Mouse (Mus musculus) cerebellum, adult 9-10 months (tissue): ENCODE results near the gene Acyp1.

ENCODE experiments used
- DNase-seq: peaks from one replicate; pipeline ENCODE4 v3.0.0; 2022

Gene Acyp1

DNA sequence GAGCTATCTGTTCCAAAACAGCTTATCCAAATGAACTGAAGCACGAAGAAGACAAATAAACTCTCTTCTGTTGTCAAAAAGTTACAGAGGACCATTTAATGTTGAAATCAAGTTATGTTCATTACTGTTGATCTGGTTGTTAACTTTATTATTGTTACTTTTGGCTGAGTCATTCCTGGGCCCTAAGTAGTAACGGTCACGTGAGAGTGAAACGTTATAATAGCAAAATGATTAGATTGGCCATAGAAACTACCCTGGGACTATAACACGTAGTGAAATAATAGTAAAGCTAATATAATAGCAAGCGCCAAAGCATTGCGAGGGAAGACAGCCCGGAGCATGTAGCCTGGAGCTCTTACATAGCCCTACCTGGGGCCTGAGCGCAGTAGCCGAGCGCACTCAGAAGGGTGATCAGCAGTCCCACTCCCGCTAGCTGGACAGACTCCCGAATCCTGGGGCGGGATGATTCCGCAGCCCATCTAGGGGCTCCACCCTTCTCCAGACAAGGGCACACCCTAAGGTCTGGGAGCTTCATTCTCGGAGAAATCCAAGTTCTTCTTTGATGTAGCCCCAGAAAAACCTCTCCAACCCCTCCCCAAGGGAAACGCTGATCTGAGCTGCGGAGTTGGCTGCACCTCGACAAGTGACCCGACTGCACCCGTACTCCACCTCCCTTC is at the start of gene Acyp1:
TSS of gene Acyp1 (minus strand) at position 630 of the 677 bp plus-strand sequence.
- DNase-seq, result no peak

- DNase-seq, result no peak
Measured at GRCm38 (mm10) chr12:85337567-85338311, 49.5 kb upstream of the Acyp1 start.

DNA sequence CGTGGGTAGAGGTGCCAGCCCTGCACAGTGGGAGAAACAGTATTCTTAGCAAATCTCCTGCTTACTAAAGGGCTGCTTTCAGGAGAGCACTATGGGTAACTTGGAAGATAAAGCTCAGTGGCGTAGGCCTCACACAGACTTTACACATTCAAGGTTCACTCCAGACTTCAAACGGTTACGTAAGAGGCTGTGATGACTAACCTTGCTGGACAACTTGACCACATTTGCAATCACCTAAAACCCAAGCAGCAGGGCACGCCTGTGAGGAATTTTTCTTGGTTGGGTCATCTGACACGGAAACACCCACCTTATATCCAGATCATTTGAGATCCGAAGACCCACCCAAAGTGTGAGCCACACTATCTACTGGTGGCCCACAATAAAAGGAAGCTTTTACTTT is 41.9 kb upstream of the Acyp1 start:
- DNase-seq, result no peak

- peak; percentile 79 for DNase-seq
Measured at GRCm38 (mm10) chr12:85308651-85309050, 20.4 kb upstream of the Acyp1 start.

- peak; percentile 86 for DNase-seq
Measured at GRCm38 (mm10) chr12:85305247-85305892, 17.1 kb upstream of the Acyp1 start.

DNA sequence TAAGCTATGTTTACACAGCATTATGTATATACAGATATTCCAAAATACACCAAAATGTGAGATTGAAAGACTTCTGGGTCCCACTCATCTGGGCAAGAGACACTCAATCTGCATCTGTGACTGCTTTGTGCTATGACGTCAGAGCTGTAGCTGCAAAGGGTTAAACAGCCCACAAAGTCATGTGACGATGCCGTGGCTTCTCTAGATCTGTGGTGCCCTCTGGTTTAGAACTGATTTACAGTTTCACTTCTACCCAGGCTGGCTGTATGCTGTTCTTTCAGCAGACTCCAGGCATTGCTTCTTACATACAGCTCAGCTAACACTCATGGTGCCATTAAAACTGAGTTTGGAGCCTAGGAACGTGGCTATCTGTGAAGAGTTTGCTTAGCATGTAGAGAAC is 16.5 kb upstream of the Acyp1 start:
- DNase-seq, result no peak

DNA sequence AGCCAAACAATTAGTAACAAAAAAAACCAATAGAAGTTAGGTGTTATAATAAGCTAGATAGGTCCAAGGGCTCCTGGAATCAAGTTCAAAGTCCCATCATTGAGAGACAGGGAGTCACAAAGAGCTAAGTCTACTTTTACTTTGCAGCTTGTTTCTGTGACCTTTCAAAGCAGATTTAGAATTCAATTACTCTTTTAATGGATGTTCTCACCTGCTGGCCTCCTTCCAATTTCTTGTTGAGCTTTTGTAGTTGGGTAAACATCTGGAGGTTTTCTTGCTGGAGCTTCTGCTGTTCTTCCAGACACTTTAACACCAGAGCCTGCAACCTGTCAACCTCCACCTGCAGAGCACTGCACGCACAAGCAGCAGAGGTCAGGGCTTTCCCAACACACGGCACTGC is 15.0 kb upstream of the Acyp1 start:
- DNase-seq, result no peak

DNA sequence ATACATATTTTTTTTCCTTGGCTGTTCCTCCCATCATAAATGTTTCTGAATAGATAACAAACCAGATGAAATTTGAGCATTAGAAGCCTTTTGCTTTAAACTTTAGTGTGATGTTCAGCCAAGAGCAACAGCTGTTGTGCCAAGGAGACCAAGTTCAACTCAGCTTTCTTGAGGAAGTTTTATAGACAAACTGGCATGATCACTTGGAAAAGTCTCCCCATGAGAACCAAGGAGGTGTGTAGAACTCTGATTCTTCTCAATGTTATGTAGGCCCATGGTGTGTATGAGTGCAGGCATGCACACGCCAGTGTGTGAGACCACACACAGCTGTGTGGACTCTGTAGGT is 10.6 kb upstream of the Acyp1 start:
- no peak for DNase-seq

GRCm38 (mm10) chr12:85298127-85298834 is 10.0 kb upstream of the Acyp1 start:
- no peak for DNase-seq

DNA sequence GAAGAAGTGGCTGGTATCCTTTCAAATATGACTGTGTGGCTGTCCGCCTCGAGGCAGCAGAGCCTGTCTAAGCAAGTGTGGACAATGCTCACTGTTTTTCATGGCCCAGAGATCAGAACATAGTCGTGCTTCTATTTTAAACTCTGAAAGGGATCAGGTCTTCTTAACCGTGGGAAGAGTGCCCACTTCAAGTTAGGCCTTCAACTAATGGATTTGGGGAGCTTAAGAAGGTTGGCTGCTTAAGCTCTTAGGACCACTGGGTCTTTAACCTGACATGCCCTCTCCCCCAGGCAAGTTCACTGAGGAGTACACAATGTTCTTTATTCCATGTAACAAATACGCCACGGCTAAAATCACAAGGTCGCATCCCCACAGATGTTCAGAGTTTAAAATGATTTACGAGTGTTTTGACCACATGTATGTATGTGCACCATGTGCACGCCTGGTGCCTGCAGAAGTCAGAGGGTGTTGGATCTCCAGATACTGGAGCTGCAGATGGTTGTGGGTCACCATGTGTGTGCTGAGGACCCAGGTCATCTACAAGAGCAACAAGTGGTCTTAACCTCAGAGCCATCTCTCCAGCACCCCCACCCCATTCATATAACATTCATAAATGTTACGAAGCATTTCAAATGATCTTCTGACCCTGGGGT is 9.2 kb upstream of the Acyp1 start:
- no peak for DNase-seq

DNA sequence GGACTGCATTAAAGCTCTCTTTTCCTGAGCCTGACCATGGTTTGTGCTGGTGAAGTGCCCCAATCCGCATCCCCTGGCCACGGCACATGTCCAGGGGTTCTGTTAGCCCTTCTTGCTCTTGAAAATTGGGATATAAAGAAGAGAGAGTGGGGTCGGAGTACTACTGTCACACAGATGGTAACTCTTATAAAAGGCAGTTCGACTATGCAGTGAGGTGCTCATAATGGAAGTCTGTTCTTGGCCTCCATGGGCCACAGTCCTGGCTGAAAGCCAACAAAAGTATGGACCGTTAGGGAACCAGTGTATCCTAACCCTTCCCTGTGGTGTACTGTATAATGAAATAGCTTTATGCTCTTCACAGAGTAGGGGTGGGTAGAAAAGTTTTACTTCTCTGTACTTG is 8.7 kb upstream of the Acyp1 start:
- no peak for DNase-seq

DNA sequence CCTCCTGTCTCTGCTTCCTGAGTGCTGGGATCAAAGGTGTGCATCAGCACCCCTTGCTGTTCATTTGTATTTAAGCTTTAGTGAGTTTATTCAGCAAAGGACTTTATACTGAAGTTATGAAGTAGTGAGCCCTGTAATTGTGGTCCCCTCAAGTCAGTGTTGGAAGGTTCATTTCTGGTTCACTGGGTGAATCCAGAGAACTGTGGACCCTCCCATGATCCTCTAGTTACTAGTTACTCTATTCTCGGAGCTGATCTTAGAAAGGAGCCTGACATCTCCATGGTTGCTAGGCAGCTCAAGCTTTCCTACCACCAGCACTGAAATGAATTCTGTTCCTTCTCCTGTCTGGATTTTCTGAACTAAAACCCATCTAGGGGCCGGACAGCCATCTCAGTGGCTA is 7.3 kb upstream of the Acyp1 start:
- DNase-seq, result no peak

- no peak for DNase-seq
Measured at GRCm38 (mm10) chr12:85292906-85293305, 4.7 kb upstream of the Acyp1 start.

DNA sequence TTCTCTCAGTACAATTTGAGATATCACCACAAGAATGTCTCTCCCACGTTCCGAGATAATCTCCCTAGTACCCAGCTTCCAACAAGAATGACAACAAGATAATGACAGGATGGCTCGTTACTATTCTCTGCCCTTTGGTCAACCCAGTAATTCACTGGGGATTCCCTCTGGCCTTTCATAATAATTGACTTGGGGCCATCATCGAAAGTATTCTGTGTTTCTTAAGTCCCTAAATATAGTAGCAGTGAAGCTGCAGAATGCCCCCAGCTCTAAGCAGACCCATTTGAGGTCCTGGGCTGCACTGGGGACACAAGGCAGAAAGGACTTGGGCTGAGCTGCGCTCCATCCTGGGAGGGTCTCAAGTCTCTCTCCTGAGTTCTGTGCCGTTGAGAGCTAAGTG is 4.0 kb upstream of the Acyp1 start:
- DNase-seq, result no peak

DNA sequence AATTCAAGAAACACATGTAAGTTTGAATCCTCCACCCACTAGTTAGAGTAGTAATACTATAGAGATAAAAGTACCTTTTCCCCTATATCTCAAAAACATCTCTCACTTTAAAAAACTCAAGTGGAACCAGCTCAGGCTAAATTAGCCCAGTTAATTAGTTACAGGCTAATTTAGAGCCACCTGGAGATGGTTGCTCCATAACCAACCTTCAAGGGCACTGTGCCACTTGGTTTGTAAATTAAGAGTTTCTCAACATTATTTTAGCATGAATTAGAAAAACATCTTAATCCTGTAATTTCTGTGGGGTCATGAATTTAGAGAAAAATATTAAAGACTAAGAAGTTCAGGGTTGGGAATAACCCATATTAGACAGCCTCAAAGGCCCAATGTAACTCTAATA is 3.3 kb upstream of the Acyp1 start:
- no peak for DNase-seq

DNA sequence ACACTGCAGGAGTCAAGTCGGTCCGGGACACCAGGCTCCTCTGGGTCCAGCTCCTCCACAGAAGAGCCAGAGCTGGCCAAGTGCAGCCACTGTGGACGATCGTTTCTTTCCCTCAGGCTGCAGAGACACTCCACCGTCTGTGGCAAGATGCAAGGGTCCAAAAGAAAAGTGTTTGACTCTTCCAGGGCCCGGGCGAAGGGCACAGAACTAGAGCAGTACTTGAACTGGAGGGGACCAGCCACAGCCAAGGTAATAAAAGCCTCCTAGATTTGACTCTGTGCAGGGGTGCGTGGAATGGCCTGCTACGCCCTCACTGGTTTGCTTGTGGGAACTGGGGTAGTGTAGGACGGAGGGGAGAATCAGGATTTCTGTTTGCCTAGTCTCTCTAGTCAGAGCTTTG is 2.4 kb upstream of the Acyp1 start:
- DNase-seq, result no peak

DNA sequence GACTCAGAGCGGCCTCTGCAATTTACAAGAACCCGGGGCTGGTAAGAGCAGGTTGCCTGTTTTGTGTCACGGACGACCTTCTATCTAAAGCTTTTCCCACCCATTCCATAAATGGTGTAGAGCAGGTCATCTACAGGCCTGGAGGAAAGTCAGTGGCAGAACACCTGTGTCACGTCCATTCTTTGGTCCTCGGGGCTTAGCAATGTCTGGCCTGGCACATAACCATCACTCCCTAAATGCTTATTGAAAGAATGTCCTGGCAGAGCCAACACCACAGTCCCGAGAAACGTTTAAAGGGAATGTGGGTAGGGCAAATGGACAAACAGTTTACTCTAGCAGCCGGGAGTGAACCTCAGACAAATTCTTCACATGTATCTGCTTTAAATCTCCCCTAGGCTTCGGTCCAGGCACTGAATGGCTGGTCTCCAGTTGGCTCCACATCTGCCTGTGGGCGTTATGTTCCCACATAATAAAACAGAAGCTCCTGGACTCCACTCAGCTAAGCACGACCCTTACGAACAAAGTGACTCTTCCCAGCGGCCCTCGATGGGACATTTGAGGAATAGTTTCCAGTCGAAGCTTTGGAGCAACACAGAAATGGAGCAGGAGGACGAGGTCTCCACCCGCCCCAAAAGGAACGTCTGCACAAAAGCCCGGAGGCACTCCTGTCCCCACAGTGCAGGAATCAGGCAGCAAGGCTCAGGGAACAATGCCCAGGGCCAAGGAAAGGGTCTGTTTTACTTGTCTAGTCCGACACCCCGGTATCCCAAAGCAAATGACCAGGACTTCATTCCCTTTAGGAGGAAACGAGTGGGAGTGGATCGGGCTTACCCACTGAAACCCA is 1.1 kb upstream of the Acyp1 start:
- no peak for DNase-seq

DNA sequence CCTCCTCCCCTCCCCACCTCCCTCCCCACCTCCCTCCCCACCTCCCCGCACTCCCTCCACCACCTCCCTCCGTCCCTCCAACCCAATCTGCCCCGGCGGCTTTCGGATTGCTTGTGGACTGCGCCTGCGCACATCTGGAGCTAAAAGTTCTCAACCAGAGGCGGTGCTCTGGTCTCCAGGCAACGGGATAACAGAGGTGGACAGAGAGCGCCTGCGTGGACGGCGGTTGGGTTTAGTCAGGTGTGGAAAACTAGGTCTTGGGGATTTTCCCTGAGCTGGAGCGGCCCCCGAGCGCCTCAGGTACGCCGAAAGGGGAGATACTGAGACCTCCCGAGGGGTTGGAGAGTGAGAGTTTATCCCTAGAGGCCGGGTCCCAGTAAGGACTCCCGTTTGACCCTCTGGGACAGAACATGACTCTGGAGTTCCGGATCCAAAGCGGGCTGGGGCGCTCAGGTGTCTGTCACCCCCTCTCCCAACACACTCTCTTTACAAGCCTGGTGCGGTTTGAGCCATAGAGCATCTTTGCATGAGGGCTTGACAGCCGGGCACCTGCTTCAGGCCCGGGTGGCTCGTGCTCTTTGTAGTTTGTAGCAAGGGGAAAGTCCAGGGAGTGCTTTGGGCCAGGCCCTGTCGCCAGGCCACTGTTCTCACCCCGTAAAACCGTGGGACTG is 383 bp upstream of the Acyp1 start, which contains the start of gene Zc2hc1c:
TSS of gene Zc2hc1c (plus strand) at position 106 of the 671 bp plus-strand sequence.
- no peak for DNase-seq

GRCm38 (mm10) chr12:85286941-85287340 is 1.3 kb downstream of the Acyp1 start:
- no peak for DNase-seq

DNA sequence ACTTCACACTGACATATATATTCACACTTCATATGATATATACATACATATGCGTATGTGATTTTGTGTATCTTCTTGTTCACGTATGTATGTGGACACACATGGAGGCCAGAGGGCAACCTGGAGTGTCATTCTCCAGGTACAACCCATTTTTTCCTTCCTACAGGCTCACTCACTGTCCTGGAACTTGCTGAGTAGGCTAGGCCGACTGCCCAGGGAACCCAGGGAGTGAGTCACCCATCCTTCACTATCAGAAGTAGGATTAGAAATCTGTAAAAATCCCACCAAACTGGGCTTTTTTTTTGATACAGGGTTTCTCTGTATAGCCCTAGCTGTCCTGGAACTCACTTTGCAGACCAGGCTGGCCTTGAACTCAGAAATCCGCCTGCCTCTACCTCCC is 3.2 kb downstream of the Acyp1 start:
- DNase-seq, result no peak

- DNase-seq, result no peak
Measured at GRCm38 (mm10) chr12:85284331-85284730, 3.9 kb downstream of the Acyp1 start.
